In the genomic region with DNA sequence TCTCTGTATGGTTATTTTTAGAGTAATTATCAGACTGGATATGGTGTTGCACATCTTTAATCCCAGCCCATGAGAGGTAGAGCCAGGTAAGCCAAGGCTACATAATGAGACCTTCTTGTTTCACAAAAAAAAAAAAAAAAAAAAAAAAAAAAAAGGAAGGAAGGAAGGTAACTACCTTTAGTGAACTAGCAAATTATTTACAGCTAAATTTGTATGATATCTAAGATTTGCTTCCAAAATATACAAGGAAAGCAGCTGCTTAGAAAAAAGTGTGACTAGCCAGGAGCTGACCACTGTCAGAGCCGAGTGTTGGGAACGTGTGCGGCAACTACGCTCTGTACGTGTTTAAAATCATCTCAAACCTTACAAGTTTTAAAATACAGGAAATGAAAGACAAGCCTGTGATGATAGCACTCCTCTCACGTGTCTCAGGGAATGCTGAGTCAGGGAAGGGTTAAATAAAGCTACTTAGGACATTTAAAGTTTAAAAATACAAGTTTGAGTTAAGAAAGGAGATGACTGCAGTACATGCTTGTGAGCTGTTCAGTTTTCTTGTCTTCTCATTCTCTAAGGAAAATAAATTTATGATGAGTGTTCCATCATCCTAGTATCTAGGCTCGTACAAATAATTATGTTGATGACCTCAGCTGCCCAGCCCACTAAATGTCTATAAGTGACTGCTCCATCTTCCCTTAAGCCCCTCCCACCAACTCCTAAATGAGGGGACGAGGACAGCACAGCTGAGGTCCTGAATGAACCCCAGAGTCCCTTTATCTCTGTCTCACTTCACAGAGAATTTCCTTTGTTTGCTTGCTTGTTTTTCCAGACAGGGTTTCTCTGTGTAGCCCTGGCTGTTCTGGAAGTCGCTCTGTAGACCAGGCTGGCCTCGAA, we compare ENCODE assay signal across 12 mouse cellular contexts. TPM values are rescaled to one million over a fixed set of nuclear protein-coding genes. Genes with fewer than 3 reads are reported as not detected.
A peak's percentile ranks its signal among the peaks of the same experiment; 100 is the strongest.
DNase-seq lines count a peak whose midpoint lies in the region; ATAC-seq lines count a peak whose summit lies in the region.
"Had no signal": no experiment of that assay in that cellular context is flagged by ENCODE, and none has a peak within 500 bp of the region (broad histone marks: within the 10 kb centered on the region; RNA-seq: fewer than 3 reads in every experiment).

No protein-coding gene starts in this region.

- ATAC-seq in midbrain, embryonic 14.5 days (ENCODE audit: low FRiP score, low TSS enrichment) = no peak
- ATAC-seq in liver, embryonic 11.5 days (replicated peaks; ENCODE audit: low FRiP score) = 0 out of 2 replicates have a peak, but pooled peaks have one; percentile 27
- ATAC-seq in neural tube, embryonic 13.5 days (ENCODE audit: low read depth) = no peak

- 0 out of 2 replicates have a peak overlapping the region, but pooled peaks have one; percentile 46 for H3K27ac ChIP-seq in midbrain, embryonic 10.5 days (replicated peaks)
- H3K27ac ChIP-seq in midbrain, embryonic 14.5 days (replicated peaks; ENCODE audit: low read depth, low read length) = no peak overlapping the region
- H3K27ac ChIP-seq in liver, embryonic 11.5 days (ENCODE audit: low read depth, low read length) = peak overlapping the region; percentile 50
- H3K27ac ChIP-seq in neural tube, embryonic 13.5 days (replicated peaks) = peak overlapping the region; percentile 35; the same call in 1 of the 2 replicates
- H3K27ac ChIP-seq: hindbrain, embryonic 15.5 days; lung, embryonic 15.5 days had no signal

- H3K4me3 ChIP-seq in midbrain, embryonic 10.5 days = no peak overlapping the region
- no peak overlapping the region for H3K4me3 ChIP-seq in midbrain, embryonic 14.5 days (replicated peaks; ENCODE audit: low read depth, low read length)
- H3K4me3 ChIP-seq in liver, embryonic 11.5 days (ENCODE audit: low read depth, low read length) = no peak overlapping the region
- no peak overlapping the region for H3K4me3 ChIP-seq in neural tube, embryonic 13.5 days
- H3K4me3 ChIP-seq: hindbrain, embryonic 15.5 days; lung, embryonic 15.5 days had no signal

- H3K4me2 ChIP-seq in midbrain, embryonic 14.5 days (ENCODE audit: low read length) = no peak overlapping the region
- H3K4me2 ChIP-seq in liver, embryonic 11.5 days = peak overlapping the region; percentile 45
- H3K4me2 ChIP-seq in neural tube, embryonic 13.5 days = no peak overlapping the region
- H3K4me2 ChIP-seq: hindbrain, embryonic 15.5 days; lung, embryonic 15.5 days had no signal

- H3K36me3 ChIP-seq in midbrain, embryonic 10.5 days = no peaks in the 10 kb centered on the region
- no peaks in the 10 kb centered on the region for H3K36me3 ChIP-seq in midbrain, embryonic 14.5 days (ENCODE audit: control insufficient read depth, insufficient read depth, low read length)
- no peaks in the 10 kb centered on the region for H3K36me3 ChIP-seq in liver, embryonic 11.5 days (ENCODE audit: control insufficient read depth, insufficient read depth, low read length)
- no peaks in the 10 kb centered on the region for H3K36me3 ChIP-seq in neural tube, embryonic 13.5 days
- H3K36me3 ChIP-seq: hindbrain, embryonic 15.5 days; lung, embryonic 15.5 days had no signal

- peaks cover 37% of the 10 kb centered on the region for H3K4me1 ChIP-seq in midbrain, embryonic 10.5 days
- peaks cover 10% of the 10 kb centered on the region; the same call in 1 of the 2 replicates for H3K4me1 ChIP-seq in midbrain, embryonic 14.5 days (ENCODE audit: control insufficient read depth, insufficient read depth, low read length)
- H3K4me1 ChIP-seq in liver, embryonic 11.5 days (replicated peaks; ENCODE audit: control insufficient read depth, insufficient read depth, low read length) = peaks cover 41% of the 10 kb centered on the region
- H3K4me1 ChIP-seq in neural tube, embryonic 13.5 days (replicated peaks) = peaks cover 47% of the 10 kb centered on the region

- peak; percentile 30 for DNase-seq in embryo, embryonic 10.5 days (ENCODE audit: low spot score)
- DNase-seq in embryo, embryonic 10 days (ENCODE audit: low spot score) = no peak
- DNase-seq in midbrain, embryonic 10.5 days (ENCODE audit: low spot score) = no peak
- no peak for DNase-seq in midbrain, embryonic 14.5 days
- DNase-seq in liver, embryonic 11.5 days (ENCODE audit: low spot score) = no peak
- DNase-seq in cerebellum, adult 11-12 months = no peak
- DNase-seq in left cerebral cortex, postnatal 4 days = no peak
- DNase-seq: adrenal gland, postnatal 36 days had no signal

- 72% methylated on average over 10 of the region's 10 CpGs for WGBS in midbrain, embryonic 10.5 days
- 63% methylated on average over 10 of the region's 10 CpGs for WGBS in midbrain, embryonic 14.5 days
- WGBS in liver, embryonic 11.5 days = 43% methylated on average over 10 of the region's 10 CpGs
- 59% methylated on average over 10 of the region's 10 CpGs for WGBS in neural tube, embryonic 13.5 days

- H3K9me3 ChIP-seq in midbrain, embryonic 10.5 days (replicated peaks) = no peaks in the 10 kb centered on the region
- H3K9me3 ChIP-seq in midbrain, embryonic 14.5 days (ENCODE audit: control insufficient read depth, low read length) = no peaks in the 10 kb centered on the region
- H3K9me3 ChIP-seq in liver, embryonic 11.5 days (ENCODE audit: control insufficient read depth, low read length) = no peaks in the 10 kb centered on the region
- H3K9me3 ChIP-seq in neural tube, embryonic 13.5 days = no peaks in the 10 kb centered on the region
- H3K9me3 ChIP-seq: hindbrain, embryonic 15.5 days; lung, embryonic 15.5 days had no signal

- H3K27me3 ChIP-seq in midbrain, embryonic 10.5 days (ENCODE audit: low read depth, poor library complexity, severe bottlenecking) = no peaks in the 10 kb centered on the region
- H3K27me3 ChIP-seq in midbrain, embryonic 14.5 days (ENCODE audit: control insufficient read depth, insufficient read depth, low read length) = no peaks in the 10 kb centered on the region
- H3K27me3 ChIP-seq in liver, embryonic 11.5 days (replicated peaks; ENCODE audit: control insufficient read depth, insufficient read depth, low read length) = no peaks in the 10 kb centered on the region
- H3K27me3 ChIP-seq in neural tube, embryonic 13.5 days = no peaks in the 10 kb centered on the region
- H3K27me3 ChIP-seq: hindbrain, embryonic 15.5 days; lung, embryonic 15.5 days had no signal

- H3K9ac ChIP-seq in midbrain, embryonic 14.5 days (replicated peaks; ENCODE audit: low read length) = no peak overlapping the region
- H3K9ac ChIP-seq in liver, embryonic 11.5 days (ENCODE audit: low read depth, low read length) = no peak overlapping the region
- H3K9ac ChIP-seq in neural tube, embryonic 13.5 days = no peak overlapping the region
- H3K9ac ChIP-seq: hindbrain, embryonic 15.5 days; lung, embryonic 15.5 days had no signal

- intact Hi-C loops in left cerebral cortex, postnatal 4 days (cut with DNase I) = no loop called here

RNA-seq across cellular contexts. Expression of a gene that starts 44.4 kb away (rescaled TPM):
- polyA plus RNA-seq in midbrain, embryonic 10.5 days (2016; fragmentation: Nextera tagmentation; extraction: Ambion mirVana) = not detected in 2 replicates
- polyA plus RNA-seq in midbrain, embryonic 14.5 days (2014; fragmentation: Nextera tagmentation; extraction: Ambion mirVana) = not detected in 2 replicates
- polyA plus RNA-seq in liver, embryonic 11.5 days (2014; fragmentation: Nextera tagmentation; extraction: Ambion mirVana) = 0.10 and 0.11 TPM in 2 replicates
- 0.20 TPM in 1 of 2 replicates, not detected in the other for polyA plus RNA-seq in neural tube, embryonic 13.5 days (2015; fragmentation: Nextera tagmentation; extraction: Ambion mirVana)
- total RNA-seq in left cerebral cortex, postnatal 4 days (2021) = not detected
- total RNA-seq: left cerebral cortex, postnatal 25 days had no signal
- polyA plus RNA-seq: hindbrain, embryonic 15.5 days had no signal

RNA-seq across cellular contexts. Expression of a gene that starts 45.0 kb away (rescaled TPM):
- 123 and 167 TPM in 2 replicates for polyA plus RNA-seq in midbrain, embryonic 10.5 days (2016; fragmentation: Nextera tagmentation; extraction: Ambion mirVana)
- 88.3 and 116 TPM in 2 replicates for polyA plus RNA-seq in midbrain, embryonic 14.5 days (2014; fragmentation: Nextera tagmentation; extraction: Ambion mirVana)
- polyA plus RNA-seq in liver, embryonic 11.5 days (2014; fragmentation: Nextera tagmentation; extraction: Ambion mirVana) = 108 and 116 TPM in 2 replicates
- polyA plus RNA-seq in neural tube, embryonic 13.5 days (2015; fragmentation: Nextera tagmentation; extraction: Ambion mirVana) = 95.5 and 113 TPM in 2 replicates
- 10 to 100 TPM; 70.2 to 77.8 TPM for total RNA-seq in left cerebral cortex, postnatal 4 days (2021)
